Mouse (Mus musculus): ENCODE results near the gene Crtc2.

- TF ChIP-seq CTCF (IDR thresholded peaks at IDR 0.05; ENCODE audit: low read depth, low read length) (no peak), TAL1 (conservative IDR thresholded peaks at IDR 0.05; ENCODE audit: low read depth, low read length) (no peak)
These were observed 5.8 kb upstream of the Crtc2 start, which contains the start of gene Slc39a1 for GRCm38 (mm10) chr3:90247960-90248745.
